Mouse (Mus musculus) limb, embryonic 14.5 days (tissue): ENCODE results near the gene Nap1l1. TPM values are rescaled to one million over a fixed set of nuclear protein-coding genes. Genes with fewer than 3 reads are reported as not detected.

Source experiments
- ATAC-seq: fragments of 200-750 bp; cut with Nextera tagmentation; 2 replicates; pipeline ENCODE4 v1.8.0; 2017; ENCODE audit warnings: low read depth, moderate number of reproducible peaks, moderate TSS enrichment; ENCODE audit not compliant: low FRiP score
- DNase-seq: peaks from one replicate; pipeline ENCODE4 v3.0.0-alpha.2; 2015; ENCODE audit warnings: low spot score
- H3K27ac ChIP-seq: fragments of 300-500 bp; sonication (generic); replicated peaks from 2 replicates; pipeline ENCODE4 v1.5.1; 2014; ENCODE audit warnings: low read depth, mild to moderate bottlenecking, low read length, moderate library complexity, mixed read lengths
- H3K27me3 ChIP-seq: fragments of 300-500 bp; sonication (generic); 2 replicates; pipeline ENCODE4 v1.6.1; 2014; ENCODE audit warnings: low read length, mixed read lengths; ENCODE audit not compliant: control insufficient read depth, insufficient read depth
- H3K36me3 ChIP-seq: fragments of 300-500 bp; sonication (generic); 2 replicates; pipeline ENCODE4 v1.6.1; 2014; ENCODE audit warnings: mild to moderate bottlenecking, low read length, moderate library complexity, mixed read lengths; ENCODE audit not compliant: control insufficient read depth, insufficient read depth
- H3K4me1 ChIP-seq: fragments of 300-500 bp; sonication (generic); 2 replicates; pipeline ENCODE4 v1.6.1; 2014; ENCODE audit warnings: antibody characterized with exemption, low read length, mixed read lengths; ENCODE audit not compliant: control insufficient read depth, insufficient read depth
- H3K4me2 ChIP-seq: fragments of 300-500 bp; sonication (generic); replicated peaks from 2 replicates; pipeline ENCODE4 v1.6.1; 2014; ENCODE audit warnings: low read depth, mild to moderate bottlenecking, low read length, moderate library complexity; ENCODE audit not compliant: severe bottlenecking
- H3K4me3 ChIP-seq: fragments of 300-500 bp; sonication (generic); replicated peaks from 2 replicates; pipeline ENCODE4 v1.5.1; 2014; ENCODE audit warnings: low read length
- H3K9ac ChIP-seq: fragments of 300-500 bp; sonication (generic); 2 replicates; pipeline ENCODE4 v1.6.1; 2014; ENCODE audit warnings: mild to moderate bottlenecking, low read depth, low read length, moderate library complexity; ENCODE audit not compliant: severe bottlenecking
- H3K9me3 ChIP-seq: fragments of 300-500 bp; sonication (generic); 2 replicates; pipeline ENCODE4 v1.6.1; 2016; ENCODE audit warnings: low read length; ENCODE audit not compliant: control insufficient read depth
- POLR2A ChIP-seq: fragments of 200-500 bp; IDR thresholded peaks from 2 replicates; pipeline ENCODE4 v1.8.0; 2012; ENCODE audit warnings: inconsistent platforms, mild to moderate bottlenecking, moderate library complexity, borderline replicate concordance; ENCODE audit not compliant: insufficient read depth, insufficient read length; ENCODE audit errors: extremely low read depth
- WGBS: fragments of 180-500 bp; shearing (Covaris S2); extraction: QIAGEN DNeasy Blood & Tissue Kit; methylation state at CpG from one replicate; pipeline ENCODE4 v1.1.7; 2014; 5-methylcytosine and 5-hydroxymethylcytosine counted together
- polyA plus RNA-seq, 2 experiments: library from polyadenylated mRNA; depleted of rRNA in 1 of 2; stranded (reverse) in 1 of 2; unstranded in 1 of 2; fragments of >200 nt; fragmentation: Nextera tagmentation in 1 of 2; extraction: Ambion mirVana in 1 of 2; gene quantifications; 2 replicates each; pipeline versions ENCODE4 v1.2.1 to v1.2.3; 2012 to 2014

Nap1l1 gene
- polyA plus RNA-seq, 2 experiments, result 231 to 334 TPM

- TF ChIP-seq POLR2A, result no peak
Observed at GRCm38 (mm10) chr10:111520621-111521020, 47.6 kb downstream of the Nap1l1 start.

GRCm38 (mm10) chr10:111521636-111522035, 48.6 kb downstream of the Nap1l1 start:
- 60% methylated on average over 4 of the region's 4 CpGs for WGBS
- no peaks in the 10 kb centered on the region for H3K27me3 ChIP-seq
- peaks cover 25% of the 10 kb centered on the region for H3K4me1 ChIP-seq
- no peak overlapping the region for H3K4me2 ChIP-seq
- TF ChIP-seq POLR2A, result no peak
- DNase-seq, result no peak
- no peak for ATAC-seq
- no peak overlapping the region for H3K27ac ChIP-seq
- no peaks in the 10 kb centered on the region for H3K9me3 ChIP-seq
- H3K36me3 ChIP-seq, result no peaks in the 10 kb centered on the region
- H3K4me3 ChIP-seq, result no peak overlapping the region
- H3K9ac ChIP-seq, result no peak overlapping the region

More at GRCm38 (mm10) chr10:111520621-111521020, 47.6 kb downstream of the Nap1l1 start:
- Histone ChIP-seq H3K4me3 (no peak overlapping the region), H3K27ac (no peak overlapping the region), H3K27me3 (no peaks in the 10 kb centered on the region), H3K4me2 (no peak overlapping the region), H3K4me1 (peaks cover 33% of the 10 kb centered on the region), H3K9ac (no peak overlapping the region), H3K9me3 (no peaks in the 10 kb centered on the region), H3K36me3 (no peaks in the 10 kb centered on the region)
- DNase-seq (no peak), ATAC-seq (no peak)
- WGBS, result 45% methylated on average over 3 of the region's 3 CpGs

- no peak for ATAC-seq
- H3K4me3 ChIP-seq, result no peak overlapping the region
- H3K4me1 ChIP-seq, result peaks cover 23% of the 10 kb centered on the region
- no peaks in the 10 kb centered on the region for H3K9me3 ChIP-seq
- no peak overlapping the region for H3K9ac ChIP-seq
- no peak for TF ChIP-seq POLR2A
- H3K36me3 ChIP-seq, result no peaks in the 10 kb centered on the region
- H3K27ac ChIP-seq, result no peak overlapping the region
- no peaks in the 10 kb centered on the region for H3K27me3 ChIP-seq
- WGBS, result 72% methylated on average over 4 of the region's 4 CpGs
- no peak for DNase-seq
- no peak overlapping the region for H3K4me2 ChIP-seq
Observed at GRCm38 (mm10) chr10:111522230-111522629, 49.2 kb downstream of the Nap1l1 start.

GRCm38 (mm10) chr10:111523894-111524293, 50.9 kb downstream of the Nap1l1 start:
- Histone ChIP-seq H3K27me3 (no peaks in the 10 kb centered on the region), H3K9me3 (no peaks in the 10 kb centered on the region), H3K4me3 (no peak overlapping the region), H3K9ac (no peak overlapping the region), H3K27ac (no peak overlapping the region), H3K4me1 (peaks cover 23% of the 10 kb centered on the region), H3K36me3 (no peaks in the 10 kb centered on the region), H3K4me2 (no peak overlapping the region)
- no peak for DNase-seq
- no peak for ATAC-seq
- WGBS, result 78% methylated on average over 12 of the region's 12 CpGs
- TF ChIP-seq POLR2A, result no peak

GRCm38 (mm10) chr10:111527057-111527456, 54.0 kb downstream of the Nap1l1 start:
- H3K9me3 ChIP-seq, result no peaks in the 10 kb centered on the region
- no peak overlapping the region for H3K27ac ChIP-seq
- ATAC-seq, result no peak
- no peaks in the 10 kb centered on the region for H3K36me3 ChIP-seq
- TF ChIP-seq POLR2A, result no peak
- no peak overlapping the region for H3K4me3 ChIP-seq
- H3K9ac ChIP-seq, result no peak overlapping the region
- 42% methylated on average over 5 of the region's 5 CpGs for WGBS
- no peak overlapping the region for H3K4me2 ChIP-seq
- DNase-seq, result no peak
- H3K27me3 ChIP-seq, result no peaks in the 10 kb centered on the region
- H3K4me1 ChIP-seq, result 0 out of 2 replicates have a peak, but pooled peaks cover 10% of the 10 kb centered on the region

DNA sequence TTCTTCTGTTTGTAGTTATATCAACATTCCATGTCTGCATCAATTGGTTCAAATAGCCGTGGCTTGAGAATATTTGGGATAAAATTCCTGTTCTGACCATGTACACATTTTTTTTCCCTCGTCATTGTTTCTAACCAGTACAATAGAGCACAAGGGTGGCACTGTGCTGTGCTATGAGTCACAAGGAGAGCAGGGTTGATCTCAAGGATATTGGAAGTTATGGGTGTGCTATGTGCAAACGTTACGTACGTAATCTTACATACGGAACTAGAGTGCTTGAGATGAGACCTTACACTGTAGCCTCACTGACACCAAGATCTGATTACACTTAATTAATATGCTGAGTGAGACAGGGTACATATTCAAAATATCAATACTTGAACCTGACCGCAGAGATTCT, 54.6 kb downstream of the Nap1l1 start:
- DNase-seq (no peak), ATAC-seq (no peak)
- Histone ChIP-seq H3K9ac (no peak overlapping the region), H3K27ac (no peak overlapping the region), H3K4me2 (no peak overlapping the region), H3K4me1 (peaks cover 8% of the 10 kb centered on the region; the same call in 1 of the 2 replicates), H3K4me3 (no peak overlapping the region), H3K36me3 (no peaks in the 10 kb centered on the region), H3K9me3 (no peaks in the 10 kb centered on the region), H3K27me3 (no peaks in the 10 kb centered on the region)
- 81% methylated on average over 7 of the region's 7 CpGs for WGBS
- no peak for TF ChIP-seq POLR2A
